Mouse (Mus musculus) stomach, embryonic 15.5 days (tissue): ENCODE results near the gene Neto2. TPM values are rescaled to one million over a fixed set of nuclear protein-coding genes. Genes with fewer than 3 reads are reported as not detected.

Experiments used
- ATAC-seq: fragments of 200-750 bp; cut with Nextera tagmentation; 2 replicates; pipeline ENCODE4 v1.8.0; 2017; ENCODE audit warnings: low read depth, moderate number of reproducible peaks, moderate TSS enrichment; ENCODE audit not compliant: insufficient read depth, low FRiP score
- H3K27ac ChIP-seq: fragments of 300-500 bp; sonication (generic); 2 replicates; pipeline ENCODE4 v1.5.1; 2015; ENCODE audit warnings: mild to moderate bottlenecking, inconsistent platforms
- H3K27me3 ChIP-seq: fragments of 300-500 bp; sonication (generic); replicated peaks from 2 replicates; pipeline ENCODE4 v1.6.1; 2015; ENCODE audit warnings: inconsistent platforms
- H3K36me3 ChIP-seq: fragments of 300-500 bp; sonication (generic); 2 replicates; pipeline ENCODE4 v1.6.1; 2015; ENCODE audit warnings: inconsistent platforms
- H3K4me1 ChIP-seq: fragments of 300-500 bp; sonication (generic); 2 replicates; pipeline ENCODE4 v1.6.1; 2015; ENCODE audit warnings: inconsistent platforms
- H3K4me2 ChIP-seq: fragments of 300-500 bp; sonication (generic); 2 replicates; pipeline ENCODE4 v1.6.1; 2015; ENCODE audit warnings: mild to moderate bottlenecking, inconsistent platforms
- H3K4me3 ChIP-seq: fragments of 300-500 bp; sonication (generic); replicated peaks from 2 replicates; pipeline ENCODE4 v1.5.1; 2015; ENCODE audit warnings: inconsistent platforms
- H3K9ac ChIP-seq: fragments of 300-500 bp; sonication (generic); 2 replicates; pipeline ENCODE4 v1.6.1; 2015; ENCODE audit warnings: inconsistent platforms
- H3K9me3 ChIP-seq: fragments of 300-500 bp; sonication (generic); 2 replicates; pipeline ENCODE4 v1.6.1; 2016; ENCODE audit warnings: inconsistent platforms
- WGBS: fragments of 180-500 bp; shearing (Covaris S2); methylation state at CpG from one replicate; pipeline ENCODE4 v1.1.7; 2015; 5-methylcytosine and 5-hydroxymethylcytosine counted together
- microRNA-seq: library from miRNA; unstranded; fragments of <30 nt; microRNA quantifications from one replicate; pipeline ENCODE4, GENCODE M21; 2016
- polyA plus RNA-seq: library from polyadenylated mRNA; unstranded; fragments of >200 nt; fragmentation: Nextera tagmentation; extraction: Ambion mirVana; gene quantifications from 2 replicates; pipeline ENCODE4 v1.2.1, GENCODE M21; 2015

Gene Neto2
- polyA plus RNA-seq, 1 experiment from 2014 or later, result 6.0 TPM

DNA sequence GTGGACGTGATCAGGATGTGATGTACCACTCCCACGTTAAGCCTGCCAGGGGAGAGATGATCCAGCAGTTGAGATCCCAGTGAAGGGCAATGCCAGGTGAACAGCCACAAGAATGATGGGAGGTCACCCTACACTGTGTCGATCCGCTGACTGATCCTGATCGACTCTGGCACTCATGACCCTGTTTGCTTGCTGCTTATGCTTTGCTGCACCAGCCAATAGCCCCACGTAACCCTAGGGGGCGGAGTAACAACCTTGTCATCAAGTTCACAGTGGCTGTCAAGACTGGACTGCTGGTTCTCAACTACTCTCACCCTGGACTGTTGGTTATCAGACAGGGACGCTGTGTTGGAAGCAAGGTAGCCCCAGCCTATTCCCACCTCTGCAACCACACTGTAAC, 99.0 kb downstream of the Neto2 start:
- no peak overlapping the region for H3K9ac ChIP-seq
- H3K4me2 ChIP-seq, result no peak overlapping the region
- H3K4me3 ChIP-seq, result no peak overlapping the region
- no peaks in the 10 kb centered on the region for H3K9me3 ChIP-seq
- H3K36me3 ChIP-seq, result no peaks in the 10 kb centered on the region
- no peaks in the 10 kb centered on the region for H3K4me1 ChIP-seq
- 77% methylated on average over 8 of the region's 8 CpGs for WGBS
- no peak for ATAC-seq
- no peaks in the 10 kb centered on the region for H3K27me3 ChIP-seq
- no peak overlapping the region for H3K27ac ChIP-seq

DNA sequence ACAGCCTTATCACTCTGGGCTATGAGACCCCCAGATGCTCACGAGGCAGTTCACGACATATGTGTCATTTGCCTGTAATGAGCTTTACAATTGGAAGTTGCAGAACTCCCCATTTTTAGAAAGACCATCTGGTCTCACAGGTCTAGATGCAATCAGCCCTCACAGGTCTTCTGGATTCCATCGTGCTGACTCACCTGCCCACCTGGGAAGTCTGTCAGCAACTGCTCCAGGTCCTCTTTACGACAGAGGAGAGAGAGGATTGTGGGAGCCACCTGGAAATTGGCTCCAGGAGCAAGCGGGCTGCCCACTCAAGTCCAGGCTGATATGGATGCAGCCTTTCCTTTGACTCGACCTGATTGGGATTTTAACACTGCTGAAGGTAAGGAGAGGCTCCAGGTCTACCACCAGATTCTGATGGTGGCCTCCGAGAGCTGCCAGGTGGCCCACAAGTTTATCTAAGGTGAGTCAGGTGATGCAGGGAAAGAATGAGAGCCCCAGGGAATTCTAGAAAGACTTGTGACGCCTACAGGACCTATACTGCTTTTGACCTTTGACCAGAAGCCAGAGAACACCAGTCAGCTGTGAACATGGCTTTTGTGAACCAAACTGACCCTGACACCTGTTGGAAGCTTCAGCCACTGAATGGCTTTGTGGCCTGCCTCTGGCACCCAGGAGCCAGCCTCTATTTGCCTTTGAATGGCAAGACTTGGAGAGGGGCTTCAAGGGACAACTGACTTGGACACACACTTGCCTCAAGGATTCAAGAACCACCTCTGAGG, 103.1 kb downstream of the Neto2 start:
- Histone ChIP-seq H3K4me3 (no peak overlapping the region), H3K4me1 (no peaks in the 10 kb centered on the region), H3K9me3 (no peaks in the 10 kb centered on the region), H3K36me3 (no peaks in the 10 kb centered on the region), H3K9ac (no peak overlapping the region), H3K27me3 (no peaks in the 10 kb centered on the region), H3K27ac (no peak overlapping the region), H3K4me2 (no peak overlapping the region)
- WGBS, result 53% methylated on average over 8 of the region's 8 CpGs
- no peak for ATAC-seq

GRCm38 (mm10) chr8:85595391-85595790, 105.3 kb downstream of the Neto2 start:
- WGBS, result 25% methylated on average over 6 of the region's 6 CpGs
- H3K4me1 ChIP-seq, result no peaks in the 10 kb centered on the region
- no peaks in the 10 kb centered on the region for H3K36me3 ChIP-seq
- no peaks in the 10 kb centered on the region for H3K9me3 ChIP-seq
- no peak overlapping the region for H3K4me3 ChIP-seq
- H3K27ac ChIP-seq, result no peak overlapping the region
- no peaks in the 10 kb centered on the region for H3K27me3 ChIP-seq
- H3K9ac ChIP-seq, result no peak overlapping the region
- ATAC-seq, result peak; percentile 79
- no peak overlapping the region for H3K4me2 ChIP-seq

- H3K4me3 ChIP-seq, result no peak overlapping the region
- H3K36me3 ChIP-seq, result no peaks in the 10 kb centered on the region
- ATAC-seq, result no peak
- no peaks in the 10 kb centered on the region for H3K27me3 ChIP-seq
- WGBS, result 23% methylated on average over 3 of the region's 3 CpGs
- no peaks in the 10 kb centered on the region for H3K4me1 ChIP-seq
- H3K9ac ChIP-seq, result no peak overlapping the region
- H3K4me2 ChIP-seq, result no peak overlapping the region
- no peaks in the 10 kb centered on the region for H3K9me3 ChIP-seq
- H3K27ac ChIP-seq, result no peak overlapping the region
Measured at GRCm38 (mm10) chr8:85594983-85595382, 105.7 kb downstream of the Neto2 start.

- no peak overlapping the region for H3K27ac ChIP-seq
- WGBS, result 82% methylated on average over 3 of the region's 3 CpGs
- no peak overlapping the region for H3K9ac ChIP-seq
- H3K4me2 ChIP-seq, result no peak overlapping the region
- H3K4me1 ChIP-seq, result no peaks in the 10 kb centered on the region
- no peak overlapping the region for H3K4me3 ChIP-seq
- H3K27me3 ChIP-seq, result no peaks in the 10 kb centered on the region
- H3K36me3 ChIP-seq, result no peaks in the 10 kb centered on the region
- no peaks in the 10 kb centered on the region for H3K9me3 ChIP-seq
- no peak for ATAC-seq
Measured at GRCm38 (mm10) chr8:85593324-85593723, 107.4 kb downstream of the Neto2 start.

- Histone ChIP-seq H3K9me3 (no peaks in the 10 kb centered on the region), H3K9ac (no peak overlapping the region), H3K4me2 (no peak overlapping the region), H3K4me3 (no peak overlapping the region), H3K27ac (no peak overlapping the region), H3K27me3 (no peaks in the 10 kb centered on the region), H3K4me1 (no peaks in the 10 kb centered on the region), H3K36me3 (no peaks in the 10 kb centered on the region)
- 75% methylated on average over 1 of the region's 1 CpGs for WGBS
- ATAC-seq, result no peak
Measured at GRCm38 (mm10) chr8:85591532-85591931, 109.2 kb downstream of the Neto2 start.

GRCm38 (mm10) chr8:85590258-85590657, 110.5 kb downstream of the Neto2 start:
- 60% methylated on average over 1 of the region's 1 CpGs for WGBS
- no peak overlapping the region for H3K27ac ChIP-seq
- H3K4me3 ChIP-seq, result no peak overlapping the region
- H3K4me1 ChIP-seq, result no peaks in the 10 kb centered on the region
- H3K36me3 ChIP-seq, result no peaks in the 10 kb centered on the region
- ATAC-seq, result no peak
- H3K27me3 ChIP-seq, result no peaks in the 10 kb centered on the region
- no peak overlapping the region for H3K9ac ChIP-seq
- H3K4me2 ChIP-seq, result no peak overlapping the region
- H3K9me3 ChIP-seq, result no peaks in the 10 kb centered on the region

- no peak for ATAC-seq
- Histone ChIP-seq H3K4me1 (no peaks in the 10 kb centered on the region), H3K9ac (no peak overlapping the region), H3K36me3 (no peaks in the 10 kb centered on the region), H3K27ac (no peak overlapping the region), H3K4me3 (no peak overlapping the region), H3K9me3 (no peaks in the 10 kb centered on the region), H3K4me2 (no peak overlapping the region), H3K27me3 (no peaks in the 10 kb centered on the region)
- 84% methylated on average over 2 of the region's 2 CpGs for WGBS
Measured at GRCm38 (mm10) chr8:85588596-85588995, 112.1 kb downstream of the Neto2 start.

Small RNAs within 50 kb of the gene (microRNA-seq; reads per million reads assigned to microRNA genes)
- gene Mir8109, result not detected

Other genes with a start within 250 kb of the Neto2 start
- gene Gpt2, start 208.3 kb downstream of the Neto2 start, polyA plus RNA-seq, result 25.8 and 25.9 TPM in 2 replicates
- gene Dnaja2, start 145.6 kb downstream of the Neto2 start, polyA plus RNA-seq, result 146 and 156 TPM in 2 replicates
- 66.6 and 71.7 TPM in 2 replicates for gene Itfg1, start 140.0 kb upstream of the Neto2 start, polyA plus RNA-seq
- 40.8 and 42.2 TPM in 2 replicates for gene Phkb, start 140.0 kb upstream of the Neto2 start, polyA plus RNA-seq